Mouse (Mus musculus) spleen, adult 18-20 months (tissue): ENCODE results near the gene Ddx11.
"Not testable (repeated sequence)": the region's sequence is repeated elsewhere in the genome, so short reads cannot be mapped to it uniquely, and the experiment has no call there.

ENCODE experiments used
- DNase-seq, 2 experiments: peaks; one replicate each; pipeline ENCODE4 v3.0.0; 2022; ENCODE audit warnings: mixed read lengths in 2 of 2

The Ddx11 gene

GRCm38 (mm10) chr17:66118991-66119390 is 4.3 kb upstream of the Ddx11 start:
- DNase-seq: no peak

- DNase-seq: no peak
Measured at GRCm38 (mm10) chr17:66120701-66121100, 2.6 kb upstream of the Ddx11 start.

GRCm38 (mm10) chr17:66123816-66124610 is 693 bp downstream of the Ddx11 start:
- no peak for DNase-seq

- DNase-seq: no peak
Measured at GRCm38 (mm10) chr17:66125211-66125610, 1.9 kb downstream of the Ddx11 start.

- no peak for DNase-seq
Measured at GRCm38 (mm10) chr17:66130371-66130770, 7.1 kb downstream of the Ddx11 start.

GRCm38 (mm10) chr17:66131212-66131611 is 7.9 kb downstream of the Ddx11 start:
- DNase-seq: no peak

GRCm38 (mm10) chr17:66152706-66153662 is 29.7 kb downstream of the Ddx11 start:
- DNase-seq: not testable (repeated sequence)

- not testable (repeated sequence) for DNase-seq
Measured at GRCm38 (mm10) chr17:66153735-66154423, 30.6 kb downstream of the Ddx11 start.

GRCm38 (mm10) chr17:66154876-66155275 is 31.6 kb downstream of the Ddx11 start:
- no peak for DNase-seq

- no peak for DNase-seq
Measured at GRCm38 (mm10) chr17:66158271-66158670, 35.0 kb downstream of the Ddx11 start.

GRCm38 (mm10) chr17:66167141-66167540 is 43.8 kb downstream of the Ddx11 start:
- DNase-seq: not testable (repeated sequence)

GRCm38 (mm10) chr17:66170971-66171370 is 47.7 kb downstream of the Ddx11 start:
- not testable (repeated sequence) for DNase-seq

GRCm38 (mm10) chr17:66190577-66190976 is 67.3 kb downstream of the Ddx11 start:
- DNase-seq: no peak

GRCm38 (mm10) chr17:66197041-66197440 is 73.7 kb downstream of the Ddx11 start:
- DNase-seq: no peak
